Mouse (Mus musculus) embryonic facial prominence, embryonic 14.5 days (tissue): ENCODE measurements at regions not wholly inside any gene's neighbourhood (a gene's known extent, or its start where the extent isn't known, plus 50 kb on each side); places are given as distances from the start of the nearest gene placed in this dataset.

Experiments used
- ATAC-seq: fragments of 200-750 bp; cut with Nextera tagmentation; 2 replicates; pipeline ENCODE4 v1.8.0; 2017; ENCODE audit warnings: low read depth, moderate number of reproducible peaks, moderate TSS enrichment
- DNase-seq: peaks from one replicate; pipeline ENCODE4 v3.0.0-alpha.2; 2015; ENCODE audit warnings: low spot score
- H3K27ac ChIP-seq: fragments of 300-500 bp; sonication (generic); replicated peaks from 2 replicates; pipeline ENCODE4 v1.5.1; 2014; ENCODE audit warnings: low read depth, mild to moderate bottlenecking, low read length, moderate library complexity
- H3K27me3 ChIP-seq: fragments of 300-500 bp; sonication (generic); replicated peaks from 2 replicates; pipeline ENCODE4 v1.6.1; 2014; ENCODE audit warnings: low read length; ENCODE audit not compliant: control insufficient read depth, insufficient read depth
- H3K36me3 ChIP-seq: fragments of 300-500 bp; sonication (generic); 2 replicates; pipeline ENCODE4 v1.6.1; 2014; ENCODE audit warnings: low read length, mixed read lengths; ENCODE audit not compliant: control insufficient read depth, insufficient read depth
- H3K4me1 ChIP-seq: fragments of 300-500 bp; sonication (generic); 2 replicates; pipeline ENCODE4 v1.6.1; 2014; ENCODE audit warnings: antibody characterized with exemption, low read length; ENCODE audit not compliant: control insufficient read depth, insufficient read depth
- H3K4me2 ChIP-seq: fragments of 300-500 bp; sonication (generic); 2 replicates; pipeline ENCODE4 v1.6.1; 2014; ENCODE audit warnings: low read depth, mild to moderate bottlenecking, low read length, moderate library complexity, mixed read lengths
- H3K4me3 ChIP-seq: fragments of 300-500 bp; sonication (generic); 2 replicates; pipeline ENCODE4 v1.5.1; 2014; ENCODE audit warnings: low read depth, mild to moderate bottlenecking, low read length
- H3K9ac ChIP-seq: fragments of 300-500 bp; sonication (generic); 2 replicates; pipeline ENCODE4 v1.6.1; 2014; ENCODE audit warnings: low read depth, mild to moderate bottlenecking, low read length, moderate library complexity, mixed read lengths
- H3K9me3 ChIP-seq: fragments of 300-500 bp; sonication (generic); 2 replicates; pipeline ENCODE4 v1.6.1; 2016; ENCODE audit warnings: low read length; ENCODE audit not compliant: control insufficient read depth
- WGBS: fragments of 180-500 bp; shearing (Covaris S2); extraction: QIAGEN DNeasy Blood & Tissue Kit; methylation state at CpG from one replicate; pipeline ENCODE4 v1.1.7; 2014; 5-methylcytosine and 5-hydroxymethylcytosine counted together

- Histone ChIP-seq H3K9ac (no peak overlapping the region), H3K4me1 (peaks cover 5% of the 10 kb centered on the region; the same call in 1 of the 2 replicates), H3K36me3 (no peaks in the 10 kb centered on the region), H3K4me3 (no peak overlapping the region), H3K27ac (no peak overlapping the region), H3K9me3 (no peaks in the 10 kb centered on the region), H3K4me2 (no peak overlapping the region), H3K27me3 (no peaks in the 10 kb centered on the region)
- ATAC-seq (no peak), DNase-seq (no peak)
- WGBS: 66% methylated on average over 5 of the region's 5 CpGs
Measured at GRCm38 (mm10) chr2:116985549-116985948, 107.1 kb downstream of the Tmco5 start.

- 94% methylated on average over 8 of the region's 8 CpGs for WGBS
Measured at GRCm38 (mm10) chr2:116988953-116989674, 110.6 kb downstream of the Tmco5 start.

GRCm38 (mm10) chr2:116990106-116990505, 111.6 kb downstream of the Tmco5 start:
- DNase-seq (no peak), ATAC-seq (no peak)
- Histone ChIP-seq H3K4me3 (no peak overlapping the region), H3K27ac (no peak overlapping the region), H3K9ac (no peak overlapping the region), H3K4me1 (no peaks in the 10 kb centered on the region), H3K4me2 (no peak overlapping the region), H3K27me3 (no peaks in the 10 kb centered on the region), H3K9me3 (no peaks in the 10 kb centered on the region), H3K36me3 (no peaks in the 10 kb centered on the region)
- 64% methylated on average over 1 of the region's 1 CpGs for whole genome bisulfite sequencing

More at GRCm38 (mm10) chr2:116988953-116989674, 110.6 kb downstream of the Tmco5 start:
- no peak overlapping the region for H3K27ac ChIP-seq
- H3K4me3 ChIP-seq: no peak overlapping the region
- no peaks in the 10 kb centered on the region for H3K4me1 ChIP-seq
- no peaks in the 10 kb centered on the region for H3K27me3 ChIP-seq
- ATAC-seq (no peak), DNase-seq (no peak)
- H3K36me3 ChIP-seq: no peaks in the 10 kb centered on the region
- no peaks in the 10 kb centered on the region for H3K9me3 ChIP-seq
- no peak overlapping the region for H3K9ac ChIP-seq
- H3K4me2 ChIP-seq: no peak overlapping the region

GRCm38 (mm10) chr2:116991561-116992042, 113.1 kb downstream of the Tmco5 start:
- Histone ChIP-seq H3K4me2 (no peak overlapping the region), H3K9ac (no peak overlapping the region), H3K9me3 (no peaks in the 10 kb centered on the region), H3K4me3 (no peak overlapping the region), H3K27me3 (no peaks in the 10 kb centered on the region), H3K27ac (no peak overlapping the region), H3K36me3 (no peaks in the 10 kb centered on the region), H3K4me1 (no peaks in the 10 kb centered on the region)
- DNase-seq (no peak), ATAC-seq (no peak)
- WGBS: 69% methylated on average over 6 of the region's 6 CpGs

GRCm38 (mm10) chr2:116993724-116994123, 115.2 kb downstream of the Tmco5 start:
- H3K27me3 ChIP-seq: no peaks in the 10 kb centered on the region
- no peaks in the 10 kb centered on the region for H3K9me3 ChIP-seq
- ATAC-seq: no peak
- 79% methylated on average over 4 of the region's 4 CpGs for WGBS
- no peak overlapping the region for H3K4me2 ChIP-seq
- H3K27ac ChIP-seq: no peak overlapping the region
- H3K4me1 ChIP-seq: no peaks in the 10 kb centered on the region
- H3K36me3 ChIP-seq: no peaks in the 10 kb centered on the region
- no peak overlapping the region for H3K4me3 ChIP-seq
- H3K9ac ChIP-seq: no peak overlapping the region
- no peak for DNase-seq

- no peak for DNase-seq
- Histone ChIP-seq H3K27me3 (no peaks in the 10 kb centered on the region), H3K4me1 (no peaks in the 10 kb centered on the region), H3K9ac (no peak overlapping the region), H3K36me3 (no peaks in the 10 kb centered on the region), H3K27ac (no peak overlapping the region), H3K9me3 (no peaks in the 10 kb centered on the region), H3K4me3 (no peak overlapping the region), H3K4me2 (no peak overlapping the region)
- no peak for ATAC-seq
- WGBS: 79% methylated on average over 6 of the region's 6 CpGs
Measured at GRCm38 (mm10) chr2:116996302-116996701, 117.8 kb downstream of the Tmco5 start.

- ATAC-seq (no peak), DNase-seq (no peak)
- H3K36me3 ChIP-seq: no peaks in the 10 kb centered on the region
- H3K4me3 ChIP-seq: no peak overlapping the region
- WGBS: 61% methylated on average over 1 of the region's 1 CpGs
- H3K4me2 ChIP-seq: no peak overlapping the region
- no peak overlapping the region for H3K27ac ChIP-seq
- H3K4me1 ChIP-seq: no peaks in the 10 kb centered on the region
- no peaks in the 10 kb centered on the region for H3K27me3 ChIP-seq
- H3K9ac ChIP-seq: no peak overlapping the region
- no peaks in the 10 kb centered on the region for H3K9me3 ChIP-seq
Measured at GRCm38 (mm10) chr2:116998822-116999221, 120.3 kb downstream of the Tmco5 start.

GRCm38 (mm10) chr2:116999592-116999991, 121.1 kb downstream of the Tmco5 start:
- ATAC-seq (no peak), DNase-seq (no peak)
- Histone ChIP-seq H3K9ac (no peak overlapping the region), H3K4me1 (no peaks in the 10 kb centered on the region), H3K27ac (no peak overlapping the region), H3K4me3 (no peak overlapping the region), H3K36me3 (no peaks in the 10 kb centered on the region), H3K27me3 (no peaks in the 10 kb centered on the region), H3K9me3 (no peaks in the 10 kb centered on the region), H3K4me2 (no peak overlapping the region)
- WGBS: 73% methylated on average over 5 of the region's 5 CpGs

- no peak overlapping the region for H3K4me3 ChIP-seq
- 96% methylated on average over 2 of the region's 2 CpGs for WGBS
- no peak for ATAC-seq
Measured at GRCm38 (mm10) chr2:117003976-117004375, 117.2 kb upstream of the Spred1 start.

More at GRCm38 (mm10) chr2:117003976-117004375, 117.2 kb upstream of the Spred1 start:
- H3K27me3 ChIP-seq: no peaks in the 10 kb centered on the region
- H3K4me2 ChIP-seq: no peak overlapping the region
- H3K36me3 ChIP-seq: no peaks in the 10 kb centered on the region
- H3K27ac ChIP-seq: no peak overlapping the region
- no peaks in the 10 kb centered on the region for H3K9me3 ChIP-seq
- no peak for DNase-seq
- H3K4me1 ChIP-seq: no peaks in the 10 kb centered on the region
- H3K9ac ChIP-seq: no peak overlapping the region
